Mouse (Mus musculus): ENCODE data around the gene Cox6a1. TPM values are rescaled to one million over a fixed set of nuclear protein-coding genes. Genes with fewer than 3 reads are reported as not detected.
A peak's percentile ranks its signal among the peaks of the same experiment; 100 is the strongest.
"Not testable (repeated sequence)": the region's sequence is repeated elsewhere in the genome, so short reads cannot be mapped to it uniquely, and the experiment has no call there.

The Cox6a1 gene
- total RNA-seq, 2 experiments from 2014 or later = 814 to 862 TPM

- DNase-seq (ENCODE audit: extremely low spot score in 1 of 2, low spot score in 1 of 2) = not testable (repeated sequence)
These were observed 46.6 kb downstream of the Cox6a1 start for GRCm38 (mm10) chr5:115302190-115302589.

GRCm38 (mm10) chr5:115301615-115302014, 47.2 kb downstream of the Cox6a1 start:
- DNase-seq (ENCODE audit: extremely low spot score in 1 of 2, low spot score in 1 of 2) = no peak

GRCm38 (mm10) chr5:115300792-115301614, 47.8 kb downstream of the Cox6a1 start, which contains the start of gene Dynll1:
TSS of gene Dynll1 (minus strand) at chr5:115300999.
- peak; percentile 100 for DNase-seq (ENCODE audit: extremely low spot score in 1 of 2, low spot score in 1 of 2)

- peak; percentile 51 to 53 for DNase-seq (ENCODE audit: extremely low spot score in 1 of 2, low spot score in 1 of 2)
These were observed 48.6 kb downstream of the Cox6a1 start for GRCm38 (mm10) chr5:115300035-115300744.

- DNase-seq (ENCODE audit: extremely low spot score in 1 of 2, low spot score in 1 of 2) = no peak
These were observed 52.4 kb downstream of the Cox6a1 start for GRCm38 (mm10) chr5:115296347-115296746.

Other genes with a start within 250 kb of the Cox6a1 start
- 1 to 10 TPM; 8.0 to 8.1 TPM for gene Acads, start 229.6 kb downstream of the Cox6a1 start, total RNA-seq (2021)
- 10 to 100 TPM; 26.8 to 30.9 TPM for gene Unc119b, start 214.0 kb downstream of the Cox6a1 start, total RNA-seq (2021)
- gene Mlec, start 190.8 kb downstream of the Cox6a1 start, total RNA-seq (2021) = 10 to 100 TPM; 75.6 to 86.5 TPM
- 100 to 1,000 TPM; 118 to 121 TPM for gene Cabp1, start 154.6 kb downstream of the Cox6a1 start, total RNA-seq (2021)
- gene Pop5, start 113.1 kb downstream of the Cox6a1 start, total RNA-seq (2021) = 100 to 1,000 TPM in 1 of 2 experiments, 10 to 100 TPM in 1; 83.7 to 108 TPM
- gene Rnf10, start 76.1 kb downstream of the Cox6a1 start, total RNA-seq (2021) = 100 to 1,000 TPM; 252 to 257 TPM
- gene Coq5, start 69.3 kb downstream of the Cox6a1 start, total RNA-seq (2021) = 10 to 100 TPM; 38.5 to 42.8 TPM
- gene Dynll1, start 48.0 kb downstream of the Cox6a1 start, total RNA-seq (2021) = 100 to 1,000 TPM; 799 to 873 TPM
- gene Srsf9, start 21.8 kb downstream of the Cox6a1 start, total RNA-seq (2021) = 10 to 100 TPM; 79.8 to 90.6 TPM
- gene Gatc, start 7.8 kb downstream of the Cox6a1 start, total RNA-seq (2021) = 10 to 100 TPM; 21.5 to 24.4 TPM
- 10 to 100 TPM; 22.9 to 28.6 TPM for gene Triap1, start 7.8 kb downstream of the Cox6a1 start, total RNA-seq (2021)
- 10 to 100 TPM; 52.5 to 57.1 TPM for gene Msi1, start 80.6 kb upstream of the Cox6a1 start, total RNA-seq (2021)
- gene Pla2g1b, start 117.3 kb upstream of the Cox6a1 start, total RNA-seq (2021) = not detected
- gene Sirt4, start 135.7 kb upstream of the Cox6a1 start, total RNA-seq (2021) = 10 to 100 TPM; 27.6 to 39.7 TPM
- 10 to 100 TPM; 30.9 to 41.9 TPM for gene Pxn, start 157.7 kb upstream of the Cox6a1 start, total RNA-seq (2021)
- gene Rplp0, start 210.5 kb upstream of the Cox6a1 start, total RNA-seq (2021) = 100 to 1,000 TPM; 251 to 264 TPM
- 10 to 100 TPM; 65.8 to 79.7 TPM for gene Gcn1l1, start 216.3 kb upstream of the Cox6a1 start, total RNA-seq (2021)

Measured in layer of hippocampus, postnatal 25 days (tissue).